ENCODE assay signal across 18 mouse cellular contexts in the genomic region with DNA sequence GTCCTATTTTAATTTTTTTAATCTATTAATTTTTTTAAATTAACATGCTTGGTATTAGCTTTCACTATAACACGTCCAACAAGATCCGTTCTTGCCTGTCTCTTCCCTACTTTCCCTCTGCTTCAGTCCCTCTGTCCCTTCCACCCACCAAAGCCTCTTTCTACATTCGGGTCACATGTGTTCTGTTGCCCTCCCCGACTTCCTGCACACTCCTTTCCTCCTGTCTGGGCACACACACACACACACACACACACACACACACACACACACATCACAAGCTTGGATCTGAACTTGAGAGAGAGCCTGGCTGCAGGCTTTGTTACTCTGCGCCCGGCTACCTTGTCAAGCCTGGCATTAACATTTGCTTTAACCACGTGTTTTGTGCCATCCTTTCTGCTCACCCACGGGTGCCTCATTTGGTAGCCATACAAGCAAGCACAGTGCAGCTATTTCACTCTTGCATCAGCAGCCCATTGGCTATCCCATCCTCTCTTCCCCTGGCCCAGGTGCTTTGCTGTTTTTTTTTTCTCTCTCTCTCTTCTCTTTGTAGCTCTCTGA.
DNase-seq lines count a peak whose midpoint lies in the region; ATAC-seq and TF ChIP-seq lines count a peak whose summit lies in the region.
"Had no signal": no experiment of that assay in that cellular context is flagged by ENCODE, and none has a peak within 500 bp of the region (broad histone marks: within the 10 kb centered on the region; RNA-seq: fewer than 3 reads in every experiment).

No protein-coding gene starts in this region.

- H3K4me2 ChIP-seq in heart, embryonic 12.5 days, result no peak overlapping the region
- H3K4me2 ChIP-seq: liver, embryonic 11.5 days; lung, embryonic 15.5 days; stomach, embryonic 15.5 days had no signal

- no peak for TF ChIP-seq CTCF in small intestine, adult 2 months (IDR thresholded peaks at IDR 0.05; ENCODE audit: extremely low read depth, insufficient read length, insufficient replicate concordance, low read depth, low read length)

- WGBS in heart, embryonic 12.5 days, result 75% methylated on average over 8 of the region's 8 CpGs
- 48% methylated on average over 8 of the region's 8 CpGs for WGBS in embryonic facial prominence, embryonic 10.5 days
- WGBS in small intestine, adult 2 months, result 64% methylated on average over 8 of the region's 8 CpGs

- ATAC-seq in heart, embryonic 12.5 days (ENCODE audit: insufficient number of reproducible peaks, low FRiP score), result peak; percentile 22; the same call in 1 of the 2 replicates
- ATAC-seq: intestine, postnatal 0 days had no signal

- no peak overlapping the region for H3K9ac ChIP-seq in heart, embryonic 12.5 days
- H3K9ac ChIP-seq: lung, embryonic 15.5 days; stomach, embryonic 15.5 days had no signal

- no peaks in the 10 kb centered on the region for H3K27me3 ChIP-seq in heart, embryonic 12.5 days (replicated peaks)
- no peaks in the 10 kb centered on the region for H3K27me3 ChIP-seq in embryonic facial prominence, embryonic 10.5 days (replicated peaks; ENCODE audit: low read depth, poor library complexity, severe bottlenecking)
- H3K27me3 ChIP-seq in small intestine, adult 2 months (ENCODE audit: control insufficient read depth, insufficient read depth, low read length), result no peaks in the 10 kb centered on the region
- H3K27me3 ChIP-seq: lung, embryonic 15.5 days; stomach, embryonic 15.5 days had no signal

- peaks cover 13% of the 10 kb centered on the region for H3K4me1 ChIP-seq in heart, embryonic 12.5 days (replicated peaks)
- H3K4me1 ChIP-seq in embryonic facial prominence, embryonic 10.5 days, result peaks cover 18% of the 10 kb centered on the region
- no peaks in the 10 kb centered on the region for H3K4me1 ChIP-seq in small intestine, adult 2 months (ENCODE audit: control insufficient read depth, insufficient read depth, insufficient read length, low read length)
- H3K4me1 ChIP-seq: megakaryocyte, embryonic 14.5 days; stomach, embryonic 15.5 days had no signal

- TF ChIP-seq POLR2A in small intestine, adult 2 months (IDR thresholded peaks at IDR 0.05; ENCODE audit: low read depth, low read length), result no peak

- H3K9me3 ChIP-seq in heart, embryonic 12.5 days (replicated peaks), result no peaks in the 10 kb centered on the region
- no peaks in the 10 kb centered on the region for H3K9me3 ChIP-seq in embryonic facial prominence, embryonic 10.5 days
- H3K9me3 ChIP-seq: lung, embryonic 15.5 days; megakaryocyte, embryonic 14.5 days; stomach, embryonic 15.5 days had no signal

- H3K36me3 ChIP-seq in heart, embryonic 12.5 days, result peaks cover 61% of the 10 kb centered on the region
- H3K36me3 ChIP-seq in embryonic facial prominence, embryonic 10.5 days (replicated peaks), result no peaks in the 10 kb centered on the region
- H3K36me3 ChIP-seq in small intestine, adult 2 months (ENCODE audit: control insufficient read depth, insufficient read depth, low read length), result peaks cover 4% of the 10 kb centered on the region

- H3K27ac ChIP-seq in heart, embryonic 12.5 days (ENCODE audit: poor library complexity, severe bottlenecking), result 0 out of 2 replicates have a peak overlapping the region, but pooled peaks have one; percentile 1
- peak overlapping the region; percentile 84 for H3K27ac ChIP-seq in embryonic facial prominence, embryonic 10.5 days (replicated peaks)
- 0 out of 2 replicates have a peak overlapping the region, but pooled peaks have one; percentile 24 for H3K27ac ChIP-seq in small intestine, adult 2 months (ENCODE audit: insufficient read depth, low read depth, low read length)
- H3K27ac ChIP-seq: lung, embryonic 15.5 days; stomach, embryonic 15.5 days had no signal

- no peak for DNase-seq in heart, adult 9 months (ENCODE audit: low spot score in 2 of 2)
- DNase-seq in 416B (ENCODE audit: low read depth), result peak; percentile 50
- DNase-seq in embryonic facial prominence, embryonic 10.5 days (ENCODE audit: low spot score), result peak; percentile 44
- no peak for DNase-seq in adipocyte (ENCODE audit: low spot score)
- no peak for DNase-seq in cerebellum, adult 8-10 months
- no peak for DNase-seq in embryo, embryonic 11 days
- DNase-seq: adrenal gland, postnatal 10 days; cerebellum, adult 9-11 months; heart, adult 18-20 months; kidney, postnatal 14 days; layer of hippocampus, adult 9-11 months had no signal

- H3K4me3 ChIP-seq in heart, embryonic 12.5 days, result no peak overlapping the region
- H3K4me3 ChIP-seq in embryonic facial prominence, embryonic 10.5 days, result no peak overlapping the region
- H3K4me3 ChIP-seq in small intestine, adult 2 months (ENCODE audit: low read depth, low read length), result no peak overlapping the region
- H3K4me3 ChIP-seq: lung, embryonic 15.5 days; megakaryocyte, embryonic 14.5 days; stomach, embryonic 15.5 days had no signal

Comparison
In these comparisons a context has a peak if more than half of its experiments do, and no peak if none do; other contexts are left out.
1. H3K27ac ChIP-seq: peak in every context shown above with its lines; median percentile 84 in embryonic facial prominence, embryonic 10.5 days; 24 in small intestine, adult 2 months; 1 in heart, embryonic 12.5 days.
2. DNase-seq: peak in 416B (single experiment) and embryonic facial prominence, embryonic 10.5 days (single experiment); none in heart, adult 9 months (0 of 2), adipocyte (single experiment), cerebellum, adult 8-10 months (single experiment) and embryo, embryonic 11 days (single experiment).